Mouse (Mus musculus) liver, adult 2 months (tissue): ENCODE measurements around the gene Bnipl. TPM values are rescaled to one million over a fixed set of nuclear protein-coding genes. Genes with fewer than 3 reads are reported as not detected.

Experiments
- DNase-seq: peaks from one replicate; pipeline ENCODE4 v3.0.0-alpha.2; 2011; ENCODE audit warnings: low read depth, low spot score; ENCODE audit errors: extremely low read depth
- H3K27ac ChIP-seq: fragments of 200-500 bp; replicated peaks from 2 replicates; pipeline ENCODE4 v1.5.1; 2012; ENCODE audit warnings: low read depth, mild to moderate bottlenecking, control low read depth, inconsistent platforms, low read length; ENCODE audit not compliant: insufficient read depth
- H3K27me3 ChIP-seq: fragments of 200-500 bp; 2 replicates; pipeline ENCODE4 v1.6.1; 2012; ENCODE audit warnings: mild to moderate bottlenecking, moderate library complexity, low read length, inconsistent platforms; ENCODE audit not compliant: control insufficient read depth, insufficient read depth
- H3K36me3 ChIP-seq: fragments of 200-500 bp; 2 replicates; pipeline ENCODE4 v1.6.1; 2012; ENCODE audit warnings: low read length, inconsistent platforms; ENCODE audit not compliant: control insufficient read depth, insufficient read depth
- H3K4me1 ChIP-seq: fragments of 200-500 bp; 2 replicates; pipeline ENCODE4 v1.6.1; 2011; ENCODE audit warnings: low read length; ENCODE audit not compliant: control insufficient read depth, insufficient read depth
- H3K4me3 ChIP-seq: fragments of 200-500 bp; 2 replicates; pipeline ENCODE4 v1.5.1; 2011; ENCODE audit warnings: low read depth, mild to moderate bottlenecking, control low read depth, low read length, moderate library complexity; ENCODE audit not compliant: insufficient read depth
- H3K79me2 ChIP-seq: fragments of 200-500 bp; 2 replicates; pipeline ENCODE4 v1.6.1; 2012; ENCODE audit warnings: inconsistent platforms, mild to moderate bottlenecking, low read length, moderate library complexity; ENCODE audit not compliant: control insufficient read depth, insufficient read depth
- H3K9ac ChIP-seq: fragments of 200-500 bp; 2 replicates; pipeline ENCODE4 v1.6.1; 2012; ENCODE audit warnings: low read depth, mild to moderate bottlenecking, control low read depth, inconsistent platforms, low read length
- CTCF ChIP-seq: fragments of 200-500 bp; IDR thresholded peaks from 2 replicates; pipeline ENCODE4 v1.5.1; 2011; ENCODE audit warnings: low read depth, low read length, control low read depth
- POLR2A ChIP-seq: fragments of 200-500 bp; IDR thresholded peaks from 2 replicates; pipeline ENCODE4 v1.6.1; 2011; ENCODE audit warnings: low read length, control low read depth; ENCODE audit not compliant: insufficient read depth; ENCODE audit errors: extremely low read depth
- WGBS: fragments of 180-500 bp; shearing (Covaris S2); methylation state at CpG from one replicate; pipeline ENCODE4 v1.1.7; 2018; 5-methylcytosine and 5-hydroxymethylcytosine counted together
- polyA plus RNA-seq: library from polyadenylated mRNA; depleted of rRNA; stranded (reverse); fragments of >200 nt; gene quantifications from 2 replicates; pipeline ENCODE4 v1.2.3, GENCODE M21; 2012
- total RNA-seq: library from RNA; depleted of rRNA; stranded (reverse); fragments of >200 nt; gene quantifications from 2 replicates; pipeline ENCODE4 v1.2.3, GENCODE M21; 2014

Gene Bnipl
- total and polyA plus RNA-seq, 2 experiments, result 0.16 TPM; not detected in 1

DNA sequence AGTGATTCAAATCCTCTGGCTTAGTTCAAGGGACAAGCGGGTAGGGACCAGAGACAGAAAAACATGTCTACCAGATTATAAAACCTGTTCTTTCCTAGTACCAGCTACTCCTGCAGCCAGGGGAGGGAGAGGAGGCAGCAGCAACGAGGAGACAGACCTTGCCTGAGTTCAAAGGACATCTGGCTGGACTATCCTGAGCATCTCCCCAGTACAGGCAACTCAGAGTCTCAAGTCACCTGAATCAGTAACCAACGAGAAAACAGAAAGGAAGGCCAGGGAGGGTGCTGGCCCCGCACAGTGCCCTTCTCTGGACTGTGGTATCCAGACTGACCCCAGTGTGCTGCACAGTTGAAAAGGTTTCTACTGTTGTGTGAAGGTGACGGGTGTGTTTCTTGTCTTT, 5.9 kb upstream of the Bnipl start:
- TF ChIP-seq CTCF, result no peak
- TF ChIP-seq POLR2A, result no peak
- no peaks in the 10 kb centered on the region for H3K79me2 ChIP-seq
- no peak overlapping the region for H3K27ac ChIP-seq
- H3K36me3 ChIP-seq, result peaks cover 40% of the 10 kb centered on the region
- no peak overlapping the region for H3K4me3 ChIP-seq
- no peak overlapping the region for H3K9ac ChIP-seq
- no peak for DNase-seq
- H3K27me3 ChIP-seq, result no peaks in the 10 kb centered on the region
- H3K4me1 ChIP-seq, result no peaks in the 10 kb centered on the region
- WGBS, result 82% methylated on average over 5 of the region's 5 CpGs

DNA sequence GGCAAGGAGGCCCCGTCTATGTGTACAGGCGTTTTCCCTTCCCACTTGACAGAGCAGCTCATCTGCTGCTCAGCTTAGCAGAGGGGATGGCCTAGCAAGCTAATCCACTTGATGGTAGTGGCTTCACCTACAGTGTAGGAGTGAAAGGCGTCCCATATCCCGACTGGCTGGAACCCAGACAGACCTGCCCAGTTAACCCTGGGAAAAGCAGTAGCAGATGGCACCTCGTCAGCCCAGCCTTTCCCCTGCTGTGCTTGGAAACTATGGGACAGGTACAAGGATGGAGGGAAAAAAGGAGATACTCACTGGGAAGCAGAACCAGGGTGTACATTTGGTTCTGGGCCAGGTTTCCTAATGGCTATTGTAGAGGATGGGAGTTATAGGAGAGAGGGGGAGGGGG, 632 bp downstream of the Bnipl start:
- no peak overlapping the region for H3K4me3 ChIP-seq
- WGBS, result 91% methylated on average over 5 of the region's 5 CpGs
- H3K9ac ChIP-seq, result no peak overlapping the region
- no peaks in the 10 kb centered on the region for H3K27me3 ChIP-seq
- no peaks in the 10 kb centered on the region for H3K4me1 ChIP-seq
- peaks cover 3% of the 10 kb centered on the region; the same call in 1 of the 2 replicates for H3K36me3 ChIP-seq
- H3K27ac ChIP-seq, result no peak overlapping the region
- no peak for DNase-seq
- no peaks in the 10 kb centered on the region for H3K79me2 ChIP-seq
- TF ChIP-seq POLR2A, result no peak
- TF ChIP-seq CTCF, result no peak

DNA sequence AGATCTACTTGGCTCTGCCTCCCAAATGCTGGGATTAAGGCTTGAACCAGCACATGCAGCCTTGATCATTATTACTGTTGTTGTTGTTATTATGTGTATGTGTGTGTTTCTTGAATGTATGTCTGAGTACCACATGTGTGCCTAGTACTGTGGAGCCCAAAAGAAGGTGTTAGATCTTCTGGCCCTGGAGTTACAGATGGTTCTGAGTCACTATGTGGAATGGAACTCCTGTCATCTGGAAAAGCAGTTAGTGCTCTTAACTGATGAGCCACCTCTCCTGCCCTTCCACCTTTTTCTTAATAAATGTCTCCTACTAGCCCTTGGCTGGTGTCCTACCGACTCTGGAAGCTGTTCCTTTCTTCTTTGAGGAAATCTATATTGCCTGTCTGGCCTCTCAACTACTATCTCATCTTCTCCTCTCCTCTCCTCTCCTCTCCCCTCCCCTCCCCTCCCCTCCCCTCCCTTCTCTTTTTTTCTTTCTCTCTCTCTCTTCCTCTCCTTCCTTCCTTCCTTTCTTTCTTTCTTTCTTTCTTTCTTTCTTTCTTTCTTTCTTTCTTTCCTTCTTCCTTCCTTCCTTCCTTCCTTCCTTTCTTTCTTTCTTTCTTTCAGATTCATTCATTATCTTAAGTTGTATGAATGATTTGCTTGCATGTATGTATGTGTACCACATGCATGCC, 3.2 kb downstream of the Bnipl start:
- WGBS, result 70% methylated on average over 1 of the region's 1 CpGs
- TF ChIP-seq POLR2A (no peak), CTCF (no peak)

GRCm38 (mm10) chr3:95246465-95247231, 4.3 kb downstream of the Bnipl start:
- no peaks in the 10 kb centered on the region for H3K4me1 ChIP-seq
- no peak overlapping the region for H3K27ac ChIP-seq
- no peak for DNase-seq
- H3K9ac ChIP-seq, result no peak overlapping the region
- no peaks in the 10 kb centered on the region for H3K27me3 ChIP-seq
- TF ChIP-seq CTCF (no peak), POLR2A (no peak)
- no peaks in the 10 kb centered on the region for H3K79me2 ChIP-seq
- H3K36me3 ChIP-seq, result no peaks in the 10 kb centered on the region
- no peak overlapping the region for H3K4me3 ChIP-seq
- WGBS, result 70% methylated on average over 5 of the region's 5 CpGs

More for the DNA sequence above, 3.2 kb downstream of the Bnipl start:
- Histone ChIP-seq H3K4me3 (no peak overlapping the region), H3K79me2 (no peaks in the 10 kb centered on the region), H3K27me3 (no peaks in the 10 kb centered on the region), H3K36me3 (no peaks in the 10 kb centered on the region), H3K27ac (no peak overlapping the region), H3K4me1 (no peaks in the 10 kb centered on the region), H3K9ac (no peak overlapping the region)
- DNase-seq, result no peak

- TF ChIP-seq CTCF (no peak), POLR2A (no peak)
- Histone ChIP-seq H3K79me2 (no peaks in the 10 kb centered on the region), H3K36me3 (no peaks in the 10 kb centered on the region), H3K27me3 (no peaks in the 10 kb centered on the region), H3K4me3 (no peak overlapping the region), H3K4me1 (no peaks in the 10 kb centered on the region), H3K27ac (no peak overlapping the region), H3K9ac (no peak overlapping the region)
- no peak for DNase-seq
- 87% methylated on average over 2 of the region's 2 CpGs for WGBS
Observed at GRCm38 (mm10) chr3:95243086-95243485, 7.9 kb downstream of the Bnipl start.

- H3K27ac ChIP-seq, result no peak within 1 kb of the TSS
- no peaks in the 10 kb centered on the region for H3K4me1 ChIP-seq
- H3K36me3 ChIP-seq, result no peaks in the 10 kb centered on the region
- H3K27me3 ChIP-seq, result no peaks in the 10 kb centered on the region
- H3K4me3 ChIP-seq, result no peak within 1 kb of the TSS
- no peak within 1 kb of the TSS for H3K9ac ChIP-seq
- H3K79me2 ChIP-seq, result no peaks in the 10 kb centered on the region
- WGBS, result 84% methylated on average over 7 of the region's 7 CpGs
- DNase-seq, result no peak
- TF ChIP-seq POLR2A (no peak), CTCF (no peak)
Observed at GRCm38 (mm10) chr3:95241498-95241897, 9.5 kb downstream of the Bnipl start, which contains the start of gene Gm128. Gene Gm128, minus strand, starts transcription at chr3:95241598.
